Mouse (Mus musculus) right cerebral cortex, postnatal 36 days (tissue): ENCODE data around the gene Ceacam9.

Source experiments
- DNase-seq, 2 experiments: peaks; one replicate each; pipeline ENCODE4 v3.0.0; 2022; ENCODE audit warnings: low spot score in 2 of 2, mixed read lengths in 1 of 2

The Ceacam9 gene

GRCm38 (mm10) chr7:16739056-16739604 is 17.4 kb downstream of the Ceacam9 start:
- DNase-seq, result no peak

- DNase-seq, result no peak
These were observed 23.6 kb downstream of the Ceacam9 start for GRCm38 (mm10) chr7:16745373-16745772.

- no peak for DNase-seq
These were observed 24.4 kb downstream of the Ceacam9 start for GRCm38 (mm10) chr7:16746093-16746492.

- DNase-seq, result no peak
These were observed 25.9 kb downstream of the Ceacam9 start for GRCm38 (mm10) chr7:16747656-16748055.

- DNase-seq, result peak in 1 of 2 experiments; percentile 36
These were observed 30.3 kb downstream of the Ceacam9 start for GRCm38 (mm10) chr7:16752016-16752415.

GRCm38 (mm10) chr7:16755362-16756017 is 33.8 kb downstream of the Ceacam9 start:
- no peak for DNase-seq

- DNase-seq, result no peak
These were observed 37.3 kb downstream of the Ceacam9 start for GRCm38 (mm10) chr7:16758872-16759574.

- DNase-seq, result no peak
These were observed 38.6 kb downstream of the Ceacam9 start for GRCm38 (mm10) chr7:16760292-16760691.

GRCm38 (mm10) chr7:16761005-16761481 is 39.3 kb downstream of the Ceacam9 start:
- DNase-seq, result no peak

GRCm38 (mm10) chr7:16761630-16762029 is 39.9 kb downstream of the Ceacam9 start:
- no peak for DNase-seq

GRCm38 (mm10) chr7:16763463-16764218 is 41.9 kb downstream of the Ceacam9 start:
- DNase-seq, result no peak

GRCm38 (mm10) chr7:16766443-16766842 is 44.7 kb downstream of the Ceacam9 start:
- DNase-seq, result no peak
